Mouse (Mus musculus): Measurements from ENCODE around the gene Cd2. TPM values are rescaled to one million over a fixed set of nuclear protein-coding genes. Genes with fewer than 3 reads are reported as not detected.

The Cd2 gene
- total RNA-seq, 1 experiment from 2014 or later = 573 TPM

DNA sequence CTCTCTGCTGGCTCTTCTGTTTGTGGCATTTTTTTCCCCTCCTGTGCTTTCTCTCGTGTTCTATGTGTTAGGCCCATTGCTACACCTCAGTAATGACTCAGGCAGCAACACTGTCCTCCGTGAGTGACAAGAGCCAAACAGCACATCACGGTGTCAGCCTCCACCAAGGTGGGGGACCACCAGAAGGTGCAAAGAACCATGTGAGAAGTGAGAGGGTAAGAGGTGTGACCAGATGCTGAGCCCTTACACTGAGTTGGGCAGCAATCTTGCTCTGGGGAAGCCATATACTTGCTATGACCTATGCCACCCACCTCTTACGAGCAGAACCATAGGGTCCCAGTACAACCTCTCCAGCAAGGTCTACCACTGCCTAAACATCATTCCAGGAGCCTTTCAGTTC lies 9.9 kb downstream of the Cd2 start:
- ATAC-seq (ENCODE audit: extremely low read depth, insufficient number of reproducible peaks, low FRiP score, poor library complexity, severe bottlenecking) = no peak

- ATAC-seq (ENCODE audit: extremely low read depth, insufficient number of reproducible peaks, low FRiP score, poor library complexity, severe bottlenecking) = no peak
Measured at GRCm38 (mm10) chr3:101276501-101277320, 11.0 kb downstream of the Cd2 start.

- ATAC-seq (ENCODE audit: extremely low read depth, insufficient number of reproducible peaks, low FRiP score, poor library complexity, severe bottlenecking) = no peak
Measured at GRCm38 (mm10) chr3:101275636-101276300, 12.0 kb downstream of the Cd2 start.

DNA sequence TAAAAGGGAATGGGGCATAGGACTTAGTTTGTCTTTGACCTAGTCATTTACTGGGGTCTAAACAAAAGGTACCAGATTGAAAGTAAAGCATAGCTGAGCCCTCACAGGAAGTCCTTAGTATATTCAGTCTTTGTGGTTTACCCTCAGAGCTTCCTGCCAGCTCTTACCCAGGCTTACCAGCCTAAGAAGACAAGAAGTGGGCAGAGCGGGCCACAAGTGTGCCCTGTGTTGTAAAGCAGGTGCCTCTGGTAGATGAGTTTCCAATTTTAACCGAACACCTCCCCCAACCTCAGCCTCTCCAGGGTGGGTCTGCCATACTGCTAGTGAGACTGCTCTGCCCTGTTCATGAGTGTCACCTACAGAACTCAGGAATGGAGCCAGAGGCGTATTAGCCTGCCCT lies 12.9 kb downstream of the Cd2 start:
- peak; percentile 61 for ATAC-seq (ENCODE audit: extremely low read depth, insufficient number of reproducible peaks, low FRiP score, poor library complexity, severe bottlenecking)

- no peak for ATAC-seq (ENCODE audit: extremely low read depth, insufficient number of reproducible peaks, low FRiP score, poor library complexity, severe bottlenecking)
Measured at GRCm38 (mm10) chr3:101274041-101274770, 13.5 kb downstream of the Cd2 start.

DNA sequence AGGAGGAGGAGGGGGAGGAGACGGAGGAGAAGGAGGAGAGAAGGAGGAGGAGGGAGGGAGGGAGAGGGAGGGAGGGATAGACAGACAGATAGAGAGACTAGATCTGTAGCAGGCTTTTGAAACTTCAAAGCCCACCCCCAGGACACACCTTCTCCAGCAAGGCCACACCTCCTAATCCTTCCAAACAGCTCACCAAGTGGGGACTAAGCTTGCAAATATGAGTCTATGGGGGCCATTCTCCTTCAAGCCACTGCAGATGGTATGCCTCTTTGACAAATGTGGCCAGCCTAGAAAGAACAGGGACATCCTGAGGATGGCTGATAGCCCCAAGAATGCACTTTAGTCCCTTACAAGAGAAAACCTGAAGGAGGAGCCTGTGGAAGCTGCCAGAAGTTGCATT lies 15.6 kb downstream of the Cd2 start:
- ATAC-seq (ENCODE audit: extremely low read depth, insufficient number of reproducible peaks, low FRiP score, poor library complexity, severe bottlenecking) = no peak

GRCm38 (mm10) chr3:101270833-101271232 lies 16.9 kb downstream of the Cd2 start:
- ATAC-seq (ENCODE audit: extremely low read depth, insufficient number of reproducible peaks, low FRiP score, poor library complexity, severe bottlenecking) = peak; percentile 70

DNA sequence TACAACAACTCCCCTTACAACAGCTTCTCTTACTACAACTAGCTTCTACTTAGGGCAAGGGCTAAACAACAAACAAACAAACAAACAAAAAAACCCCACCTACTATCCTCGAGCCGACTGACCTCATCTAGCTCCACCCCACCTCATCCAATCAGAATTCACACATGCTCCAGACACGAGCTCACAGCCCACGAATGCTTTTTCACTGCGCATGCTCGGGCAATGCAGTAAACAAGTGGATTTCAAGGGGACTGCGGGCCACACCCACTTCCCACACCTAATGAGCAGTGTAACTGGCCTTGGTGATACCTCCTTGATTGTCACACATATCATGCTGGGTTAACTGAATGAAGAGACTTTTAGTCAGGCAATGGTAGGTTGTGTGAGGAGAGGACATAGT lies 19.4 kb downstream of the Cd2 start:
- no peak for ATAC-seq (ENCODE audit: extremely low read depth, insufficient number of reproducible peaks, low FRiP score, poor library complexity, severe bottlenecking)

DNA sequence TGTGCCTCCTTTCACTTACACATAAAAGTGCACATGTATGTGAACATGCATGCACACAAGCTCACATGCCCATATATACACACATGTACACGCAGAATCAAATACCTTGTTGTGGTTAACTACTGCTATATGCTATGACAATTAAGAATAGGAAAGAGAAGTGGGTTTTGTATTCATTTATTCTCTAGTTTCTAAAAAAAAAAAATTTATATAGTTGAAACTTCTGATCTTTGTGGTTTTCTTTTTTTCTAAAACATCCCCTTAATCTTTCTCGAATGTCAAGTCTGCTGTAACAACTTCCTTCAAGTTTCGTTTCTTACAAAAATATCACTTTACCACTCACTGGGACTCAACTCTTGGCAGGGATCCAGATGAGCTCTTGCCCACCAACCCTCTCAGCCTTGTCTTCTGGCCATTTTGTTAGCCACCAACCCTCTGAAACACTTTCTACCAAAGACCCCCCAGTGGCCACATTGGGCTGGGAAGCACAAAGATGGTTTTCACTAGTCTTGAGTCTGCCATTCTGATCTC lies 22.1 kb downstream of the Cd2 start:
- ATAC-seq (ENCODE audit: extremely low read depth, insufficient number of reproducible peaks, low FRiP score, poor library complexity, severe bottlenecking) = no peak

DNA sequence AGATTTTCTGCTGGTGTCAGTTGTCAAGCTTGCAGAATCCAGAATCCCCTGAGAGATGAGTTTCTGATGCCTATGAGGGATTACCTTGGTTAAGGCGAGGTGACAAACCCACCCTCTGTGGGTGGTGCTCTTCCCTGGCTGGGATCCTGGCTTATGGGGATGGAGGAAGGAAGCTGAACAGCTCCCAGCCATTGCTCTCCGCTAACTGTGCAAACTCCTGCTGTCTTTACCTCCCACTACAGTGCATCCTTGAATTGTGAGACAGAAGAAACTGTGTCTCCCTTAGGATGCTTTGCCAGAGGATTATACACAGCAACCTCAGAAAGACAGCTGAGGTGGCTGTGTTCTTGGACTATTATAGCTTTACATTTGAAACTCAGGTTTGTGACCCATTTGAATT lies 28.8 kb downstream of the Cd2 start:
- ATAC-seq (ENCODE audit: extremely low read depth, insufficient number of reproducible peaks, low FRiP score, poor library complexity, severe bottlenecking) = no peak

- ATAC-seq (ENCODE audit: extremely low read depth, insufficient number of reproducible peaks, low FRiP score, poor library complexity, severe bottlenecking) = no peak
Measured at GRCm38 (mm10) chr3:101256090-101256489, 31.6 kb downstream of the Cd2 start.

DNA sequence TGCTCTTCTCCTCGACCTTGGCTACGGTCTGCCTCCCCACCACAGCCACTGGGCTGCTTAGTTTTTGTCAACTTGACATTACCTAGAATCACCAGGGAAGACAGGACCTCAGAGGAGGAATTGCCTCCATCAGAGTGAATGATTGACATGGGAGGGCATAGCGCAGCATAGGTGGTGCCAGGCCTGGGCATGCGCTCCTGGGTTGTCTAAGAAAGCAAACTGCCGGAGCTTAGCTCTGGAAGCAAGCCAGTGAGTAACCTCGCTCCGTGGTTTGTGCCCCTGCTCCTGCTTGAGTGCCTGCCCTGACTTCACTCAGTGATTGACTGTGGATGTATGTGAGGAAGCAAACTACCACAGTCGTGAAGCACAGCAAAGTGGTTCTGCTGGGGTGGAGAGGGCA lies 35.6 kb downstream of the Cd2 start:
- no peak for ATAC-seq (ENCODE audit: extremely low read depth, insufficient number of reproducible peaks, low FRiP score, poor library complexity, severe bottlenecking)

GRCm38 (mm10) chr3:101249846-101250245 lies 37.9 kb downstream of the Cd2 start:
- ATAC-seq (ENCODE audit: extremely low read depth, insufficient number of reproducible peaks, low FRiP score, poor library complexity, severe bottlenecking) = no peak

GRCm38 (mm10) chr3:101245212-101245611 lies 42.5 kb downstream of the Cd2 start:
- no peak for ATAC-seq (ENCODE audit: extremely low read depth, insufficient number of reproducible peaks, low FRiP score, poor library complexity, severe bottlenecking)

DNA sequence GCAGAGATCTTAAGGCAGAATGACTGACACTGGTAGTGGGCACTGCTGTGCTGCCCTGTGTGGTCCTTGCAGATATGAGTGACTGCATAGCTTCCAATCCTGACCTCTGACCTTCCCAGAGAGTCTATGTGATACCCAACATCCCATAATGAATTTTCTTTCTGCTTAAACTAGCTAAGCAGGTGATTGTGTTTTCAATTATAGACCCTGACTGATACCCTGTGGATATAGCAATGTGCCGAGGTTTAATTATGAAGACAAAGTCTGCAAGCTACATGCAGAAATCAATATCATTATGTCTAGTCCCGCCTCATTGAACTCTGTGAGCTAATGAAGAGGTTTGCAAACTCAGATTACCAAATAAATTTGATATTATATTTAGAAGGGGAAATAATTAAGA lies 44.7 kb downstream of the Cd2 start:
- ATAC-seq (ENCODE audit: extremely low read depth, insufficient number of reproducible peaks, low FRiP score, poor library complexity, severe bottlenecking) = no peak

- no peak for ATAC-seq (ENCODE audit: extremely low read depth, insufficient number of reproducible peaks, low FRiP score, poor library complexity, severe bottlenecking)
Measured at GRCm38 (mm10) chr3:101241866-101242265, 45.9 kb downstream of the Cd2 start.

- no peak for ATAC-seq (ENCODE audit: extremely low read depth, insufficient number of reproducible peaks, low FRiP score, poor library complexity, severe bottlenecking)
Measured at GRCm38 (mm10) chr3:101240859-101241258, 46.9 kb downstream of the Cd2 start.

DNA sequence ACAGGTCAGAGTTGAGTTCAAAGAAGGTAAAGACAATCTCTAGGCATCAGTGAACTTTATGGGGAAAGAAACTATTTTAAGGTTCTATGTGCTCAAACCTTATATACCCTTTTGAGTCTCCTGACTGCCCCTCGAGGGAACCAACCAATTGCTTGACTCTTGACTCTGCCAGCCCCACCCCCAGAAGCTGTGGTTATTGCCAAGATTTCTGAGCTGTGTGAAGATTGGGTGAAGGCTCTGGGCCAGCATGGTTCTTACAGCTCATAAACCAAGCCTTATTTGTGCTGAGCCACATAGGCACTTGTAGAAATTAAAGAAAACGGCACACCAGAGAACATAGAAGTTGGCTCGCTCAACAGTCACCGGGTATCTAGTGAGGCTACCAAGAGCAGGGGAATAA lies 48.5 kb downstream of the Cd2 start:
- no peak for ATAC-seq (ENCODE audit: extremely low read depth, insufficient number of reproducible peaks, low FRiP score, poor library complexity, severe bottlenecking)

DNA sequence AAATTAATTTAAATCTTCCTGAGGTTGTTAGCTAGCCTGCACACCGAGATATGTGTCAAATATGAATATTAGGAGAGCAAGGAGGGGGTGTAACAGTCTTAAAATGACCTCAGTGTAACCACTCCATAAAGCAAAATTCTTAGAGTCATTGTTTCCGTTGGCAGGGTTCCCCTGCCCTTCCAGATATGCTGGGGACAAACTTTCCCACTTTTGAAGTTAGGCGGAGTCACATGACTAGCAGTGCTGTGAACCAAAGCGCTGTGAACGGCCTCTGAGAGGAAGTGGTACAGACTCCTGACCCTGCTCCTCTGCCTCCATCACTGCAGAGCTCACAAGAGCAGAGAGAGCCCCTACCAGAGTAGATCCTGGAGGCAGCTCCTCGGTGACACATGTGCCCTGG lies 49.0 kb downstream of the Cd2 start:
- ATAC-seq (ENCODE audit: extremely low read depth, insufficient number of reproducible peaks, low FRiP score, poor library complexity, severe bottlenecking) = no peak
